Mouse (Mus musculus) liver, adult 2 months (tissue): ENCODE measurements around the gene B3gnt3. TPM values are rescaled to one million over a fixed set of nuclear protein-coding genes. Genes with fewer than 3 reads are reported as not detected.
"Not testable (repeated sequence)": the region's sequence is repeated elsewhere in the genome, so short reads cannot be mapped to it uniquely, and the experiment has no call there.

Experiments used
- DNase-seq: peaks from one replicate; pipeline ENCODE4 v3.0.0-alpha.2; 2011; ENCODE audit warnings: low read depth, low spot score; ENCODE audit errors: extremely low read depth
- H3K27ac ChIP-seq: fragments of 200-500 bp; replicated peaks from 2 replicates; pipeline ENCODE4 v1.5.1; 2012; ENCODE audit warnings: low read depth, mild to moderate bottlenecking, control low read depth, inconsistent platforms, low read length; ENCODE audit not compliant: insufficient read depth
- H3K27me3 ChIP-seq: fragments of 200-500 bp; 2 replicates; pipeline ENCODE4 v1.6.1; 2012; ENCODE audit warnings: mild to moderate bottlenecking, moderate library complexity, low read length, inconsistent platforms; ENCODE audit not compliant: control insufficient read depth, insufficient read depth
- H3K36me3 ChIP-seq: fragments of 200-500 bp; 2 replicates; pipeline ENCODE4 v1.6.1; 2012; ENCODE audit warnings: low read length, inconsistent platforms; ENCODE audit not compliant: control insufficient read depth, insufficient read depth
- H3K4me1 ChIP-seq: fragments of 200-500 bp; 2 replicates; pipeline ENCODE4 v1.6.1; 2011; ENCODE audit warnings: low read length; ENCODE audit not compliant: control insufficient read depth, insufficient read depth
- H3K4me3 ChIP-seq: fragments of 200-500 bp; 2 replicates; pipeline ENCODE4 v1.5.1; 2011; ENCODE audit warnings: low read depth, mild to moderate bottlenecking, control low read depth, low read length, moderate library complexity; ENCODE audit not compliant: insufficient read depth
- H3K79me2 ChIP-seq: fragments of 200-500 bp; 2 replicates; pipeline ENCODE4 v1.6.1; 2012; ENCODE audit warnings: inconsistent platforms, mild to moderate bottlenecking, low read length, moderate library complexity; ENCODE audit not compliant: control insufficient read depth, insufficient read depth
- H3K9ac ChIP-seq: fragments of 200-500 bp; 2 replicates; pipeline ENCODE4 v1.6.1; 2012; ENCODE audit warnings: low read depth, mild to moderate bottlenecking, control low read depth, inconsistent platforms, low read length
- CTCF ChIP-seq: fragments of 200-500 bp; IDR thresholded peaks from 2 replicates; pipeline ENCODE4 v1.5.1; 2011; ENCODE audit warnings: low read depth, low read length, control low read depth
- POLR2A ChIP-seq: fragments of 200-500 bp; IDR thresholded peaks from 2 replicates; pipeline ENCODE4 v1.6.1; 2011; ENCODE audit warnings: low read length, control low read depth; ENCODE audit not compliant: insufficient read depth; ENCODE audit errors: extremely low read depth
- WGBS: fragments of 180-500 bp; shearing (Covaris S2); methylation state at CpG from one replicate; pipeline ENCODE4 v1.1.7; 2018; 5-methylcytosine and 5-hydroxymethylcytosine counted together
- polyA plus RNA-seq: library from polyadenylated mRNA; depleted of rRNA; stranded (reverse); fragments of >200 nt; gene quantifications from 2 replicates; pipeline ENCODE4 v1.2.3, GENCODE M21; 2012; rRNA removed
- total RNA-seq: library from RNA; depleted of rRNA; stranded (reverse); fragments of >200 nt; gene quantifications from 2 replicates; pipeline ENCODE4 v1.2.3, GENCODE M21; 2014; rRNA removed

The B3gnt3 gene
- total RNA-seq (0.92 and 1.3 TPM in 2 replicates), polyA plus RNA-seq (1.5 and 2.6 TPM in 2 replicates)

DNA sequence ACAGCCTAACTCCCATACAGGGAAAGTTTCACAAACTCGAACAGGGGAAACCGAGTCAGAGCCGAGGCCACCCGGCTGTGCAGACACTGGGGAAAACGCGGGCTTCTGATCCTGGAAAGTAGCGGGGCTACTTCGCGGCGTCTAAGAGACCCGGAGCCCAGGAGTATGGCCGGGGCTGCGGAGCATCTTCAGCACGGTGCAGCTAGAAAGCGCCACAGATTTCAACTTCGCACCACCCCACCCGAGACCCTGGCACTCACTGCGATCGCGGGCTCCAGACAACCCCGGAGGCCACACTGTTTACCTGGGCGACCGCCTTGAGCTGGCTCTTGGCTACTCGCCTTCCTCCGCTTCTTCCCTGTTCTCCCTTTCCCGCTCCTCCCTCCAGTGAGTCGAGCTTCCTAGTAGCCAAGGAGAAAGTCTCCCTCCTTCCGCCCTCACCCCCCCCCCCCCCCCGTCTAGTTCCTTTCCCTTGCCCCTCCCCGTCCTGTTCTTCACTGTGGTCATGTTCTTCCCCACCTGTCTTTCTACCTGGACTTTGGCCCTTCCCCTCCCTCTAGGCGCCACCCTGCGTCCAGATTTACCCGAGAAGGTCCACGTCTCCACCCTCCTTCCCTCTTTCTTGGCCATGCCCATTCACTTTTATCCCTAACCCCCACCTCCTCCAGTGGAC lies at the start of gene B3gnt3:
B3gnt3 (minus strand) TSS at position 376 of the 673 bp plus-strand sequence.
- Histone ChIP-seq H3K79me2 (no peaks in the 10 kb centered on the region), H3K27me3 (no peaks in the 10 kb centered on the region), H3K27ac (peak within 1 kb of the TSS; percentile 34), H3K4me3 (peak within 1 kb of the TSS; percentile 67), H3K4me1 (peaks cover 3% of the 10 kb centered on the region; the same call in 1 of the 2 replicates), H3K9ac (peak within 1 kb of the TSS; percentile 36), H3K36me3 (no peaks in the 10 kb centered on the region)
- no peak for DNase-seq
- TF ChIP-seq POLR2A: no peak
- no peak for TF ChIP-seq CTCF
- WGBS: 15% methylated on average over 31 of the region's 34 CpGs

GRCm38 (mm10) chr8:71749321-71750075 lies 47.9 kb upstream of the B3gnt3 start:
- not testable (repeated sequence) for H3K4me1 ChIP-seq, H3K36me3 ChIP-seq, H3K27me3 ChIP-seq, H3K9ac ChIP-seq, H3K79me2 ChIP-seq, H3K4me3 ChIP-seq, DNase-seq, H3K27ac ChIP-seq
- 83% methylated on average over 6 of the region's 6 CpGs for WGBS

DNA sequence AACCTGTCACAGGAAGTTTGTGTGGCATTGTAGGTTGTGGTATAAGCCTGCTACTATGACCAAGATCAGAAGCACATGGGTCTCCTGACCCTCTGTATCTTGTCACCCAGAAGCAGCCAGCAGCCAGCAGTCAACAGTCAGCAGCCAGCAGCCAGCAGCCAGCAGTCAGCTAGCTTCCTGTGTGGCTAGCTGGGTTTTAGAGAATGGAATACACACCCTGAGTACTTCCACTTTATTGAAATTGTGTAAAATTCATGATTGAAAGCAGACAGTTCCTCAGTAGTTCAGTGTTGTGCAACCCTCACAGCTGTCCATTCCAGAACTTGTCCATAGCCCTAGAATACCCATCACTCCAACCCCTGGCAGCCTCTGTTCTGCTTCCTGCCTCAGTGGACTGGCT lies 45.5 kb upstream of the B3gnt3 start:
- not testable (repeated sequence) for DNase-seq, H3K27ac ChIP-seq, H3K4me3 ChIP-seq, H3K36me3 ChIP-seq, H3K4me1 ChIP-seq, H3K79me2 ChIP-seq, H3K27me3 ChIP-seq, H3K9ac ChIP-seq

DNA sequence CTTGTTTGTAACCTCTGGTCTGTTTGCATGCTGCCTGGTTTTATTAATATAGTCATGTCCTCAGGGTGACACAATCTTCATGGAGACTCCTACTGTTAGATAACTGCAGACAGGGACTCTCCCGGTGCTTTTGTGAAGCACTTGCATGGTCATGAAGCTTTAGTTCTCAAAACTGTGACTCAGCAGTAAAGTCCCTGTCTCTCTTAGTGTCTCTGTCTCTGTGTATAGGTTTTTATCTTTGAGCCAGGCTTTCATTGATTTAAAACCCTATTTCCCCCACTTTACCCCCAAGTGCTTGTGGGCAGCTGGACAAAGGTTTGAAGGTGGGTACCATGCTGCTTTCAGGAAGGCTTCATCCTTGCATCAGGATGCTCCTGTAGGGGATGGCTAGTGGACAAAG lies 43.7 kb upstream of the B3gnt3 start:
- no peaks in the 10 kb centered on the region for H3K79me2 ChIP-seq
- no peaks in the 10 kb centered on the region for H3K36me3 ChIP-seq
- no peak overlapping the region for H3K27ac ChIP-seq
- H3K9ac ChIP-seq: no peak overlapping the region
- DNase-seq: no peak
- 71% methylated on average over 1 of the region's 1 CpGs for WGBS
- no peaks in the 10 kb centered on the region for H3K4me1 ChIP-seq
- TF ChIP-seq POLR2A (no peak), CTCF (no peak)
- H3K27me3 ChIP-seq: no peaks in the 10 kb centered on the region
- no peak overlapping the region for H3K4me3 ChIP-seq

DNA sequence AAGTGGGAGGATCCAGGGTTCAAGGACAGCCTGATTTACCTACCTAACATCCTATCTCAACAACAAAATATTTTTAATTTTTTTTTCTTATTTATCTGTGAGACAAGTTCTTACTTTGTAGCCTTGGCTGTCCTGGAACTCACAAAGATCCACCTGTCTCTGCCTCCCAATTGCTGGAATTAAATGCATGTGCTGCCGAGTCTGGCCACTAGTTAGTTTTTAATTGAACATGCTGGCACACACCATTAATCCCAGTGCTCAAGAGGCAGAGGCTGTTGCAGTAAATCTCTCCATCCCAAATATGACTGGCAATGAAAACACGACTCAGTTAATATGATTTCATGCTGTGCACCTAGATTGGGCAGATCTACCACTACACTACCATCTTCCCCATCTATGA lies 41.2 kb upstream of the B3gnt3 start:
- TF ChIP-seq CTCF (no peak), POLR2A (no peak)
- Histone ChIP-seq H3K4me3 (no peak overlapping the region), H3K4me1 (no peaks in the 10 kb centered on the region), H3K27me3 (no peaks in the 10 kb centered on the region), H3K27ac (no peak overlapping the region), H3K36me3 (no peaks in the 10 kb centered on the region), H3K9ac (no peak overlapping the region), H3K79me2 (no peaks in the 10 kb centered on the region)
- no peak for DNase-seq
- WGBS: 60% methylated on average over 2 of the region's 2 CpGs

- H3K27me3 ChIP-seq: no peaks in the 10 kb centered on the region
These were observed 40.1 kb upstream of the B3gnt3 start for GRCm38 (mm10) chr8:71741687-71742114.

More at GRCm38 (mm10) chr8:71741687-71742114, 40.1 kb upstream of the B3gnt3 start:
- TF ChIP-seq CTCF (no peak), POLR2A (no peak)
- Histone ChIP-seq H3K36me3 (no peaks in the 10 kb centered on the region), H3K79me2 (no peaks in the 10 kb centered on the region), H3K4me3 (no peak overlapping the region), H3K27ac (no peak overlapping the region), H3K9ac (no peak overlapping the region), H3K4me1 (no peaks in the 10 kb centered on the region)
- no peak for DNase-seq
- 24% methylated on average over 19 of the region's 19 CpGs for WGBS
